Mouse (Mus musculus) frontal cortex, adult (tissue): ENCODE results near the gene Prkg1.

Experiments used
- ATAC-seq: cut with Nextera tagmentation; 2 replicates; pipeline ENCODE4 v1.9.2; 2017; ENCODE audit warnings: mild to moderate bottlenecking, moderate library complexity, mixed read lengths; ENCODE audit not compliant: low TSS enrichment

Prkg1 gene

DNA sequence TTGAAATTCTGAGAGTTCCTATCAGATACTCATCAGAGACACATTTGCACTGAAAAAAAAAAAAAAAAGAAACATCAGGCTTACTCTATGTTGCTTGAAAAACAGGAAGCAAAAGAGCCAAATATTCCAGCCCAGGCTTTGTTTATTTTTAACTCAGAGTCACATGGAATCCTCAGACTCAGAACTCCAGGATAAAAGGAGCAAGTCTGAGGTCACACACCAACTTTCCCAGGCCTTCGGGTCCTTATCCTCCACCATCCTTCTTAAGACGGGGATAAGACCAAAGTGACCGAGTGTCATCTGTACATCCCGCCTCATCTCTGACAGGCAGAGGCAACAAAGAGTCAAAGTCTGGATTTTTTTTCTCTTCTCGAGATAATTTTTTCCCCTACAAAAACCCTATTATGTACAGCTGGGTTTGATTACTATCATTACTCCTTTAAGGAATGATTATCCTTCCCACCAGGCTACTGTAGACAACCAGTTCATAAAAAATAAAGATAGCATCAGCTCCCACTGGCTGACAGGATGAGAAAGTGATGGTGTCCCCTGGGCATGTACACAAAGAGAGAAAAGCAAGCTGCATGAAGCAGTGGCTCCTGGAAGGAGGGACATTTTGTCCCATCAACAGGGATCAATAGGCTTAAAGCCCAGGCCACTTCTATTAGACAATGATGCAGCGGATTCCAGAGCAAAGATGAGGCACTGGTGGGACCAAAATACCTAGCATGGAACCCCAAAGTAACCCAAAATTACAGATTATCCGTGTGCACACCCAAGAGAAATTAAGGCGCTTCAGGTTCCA lies 21.4 kb downstream of the Prkg1 start:
- ATAC-seq: no peak

GRCm38 (mm10) chr19:31714900-31715299 lies 49.9 kb downstream of the Prkg1 start:
- ATAC-seq: no peak

- no peak for ATAC-seq
Observed at GRCm38 (mm10) chr19:31714418-31714817, 50.4 kb downstream of the Prkg1 start.

- ATAC-seq: no peak
Observed at GRCm38 (mm10) chr19:31713321-31713720, 51.5 kb downstream of the Prkg1 start.

GRCm38 (mm10) chr19:31710336-31710735 lies 54.5 kb downstream of the Prkg1 start:
- no peak for ATAC-seq

DNA sequence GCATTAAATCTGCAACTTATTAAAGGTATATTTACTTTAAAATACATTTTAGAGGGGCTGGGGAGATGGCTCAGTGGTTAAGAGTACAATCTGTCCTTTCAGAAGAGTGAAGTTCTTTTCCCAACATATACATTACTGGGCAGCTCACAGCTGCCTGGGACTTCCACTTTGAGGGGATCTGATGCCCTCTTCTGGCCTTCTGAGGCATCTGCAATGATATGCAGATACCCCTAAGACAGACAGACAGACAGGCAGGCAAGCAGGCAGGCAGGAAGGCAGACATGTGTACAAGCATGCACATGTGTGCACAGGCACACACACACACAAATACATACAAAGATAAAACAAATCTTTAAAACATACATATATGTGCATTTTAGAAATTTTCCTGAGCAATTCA lies 60.8 kb downstream of the Prkg1 start:
- ATAC-seq: no peak

- ATAC-seq: no peak
Observed at GRCm38 (mm10) chr19:31698916-31699315, 65.9 kb downstream of the Prkg1 start.

GRCm38 (mm10) chr19:31680821-31681220 lies 84.0 kb downstream of the Prkg1 start:
- peak; percentile 76; the same call in 1 of the 2 replicates for ATAC-seq

DNA sequence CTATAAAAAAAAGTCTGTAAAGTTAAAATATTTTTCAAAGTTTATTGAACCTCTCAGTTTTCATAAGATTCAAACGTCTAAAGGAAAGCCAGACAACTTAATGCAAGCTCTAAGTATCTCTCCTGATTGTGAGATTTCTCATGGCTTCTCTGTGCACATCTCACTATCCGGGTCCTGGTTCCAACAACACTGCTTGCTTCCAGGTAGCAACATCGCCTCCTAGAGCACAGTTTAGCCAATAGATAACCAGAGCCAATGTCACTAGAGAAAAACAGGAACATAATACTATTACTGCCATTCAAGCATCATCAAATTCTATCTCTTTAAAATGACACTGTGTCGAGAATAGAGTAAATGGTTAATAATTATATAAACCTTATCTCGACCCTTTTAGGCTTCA lies 86.5 kb downstream of the Prkg1 start:
- 0 out of 2 replicates have a peak, but pooled peaks have one; percentile 57 for ATAC-seq

GRCm38 (mm10) chr19:31671726-31672125 lies 93.1 kb downstream of the Prkg1 start:
- peak; percentile 92 for ATAC-seq

DNA sequence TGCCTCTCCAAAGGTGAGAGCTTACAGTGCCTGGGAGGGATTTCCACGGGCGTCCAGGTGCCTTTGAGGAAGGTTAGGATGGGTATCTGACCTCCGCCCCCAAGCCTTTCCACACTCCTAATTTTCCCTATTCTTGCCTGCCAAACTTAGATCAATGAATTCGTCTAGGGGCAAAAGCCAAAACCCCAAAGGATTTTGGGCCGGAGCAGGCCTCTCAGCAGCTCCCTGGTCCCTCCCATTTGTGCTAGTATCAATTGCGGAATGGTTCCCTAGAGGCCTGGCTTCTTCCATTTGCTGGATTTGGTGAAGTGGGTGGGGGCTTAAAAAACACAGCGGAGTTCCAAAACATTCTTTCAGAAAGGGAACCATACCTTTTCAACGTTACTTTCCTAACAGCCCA lies 99.8 kb downstream of the Prkg1 start:
- 0 out of 2 replicates have a peak, but pooled peaks have one; percentile 38 for ATAC-seq

DNA sequence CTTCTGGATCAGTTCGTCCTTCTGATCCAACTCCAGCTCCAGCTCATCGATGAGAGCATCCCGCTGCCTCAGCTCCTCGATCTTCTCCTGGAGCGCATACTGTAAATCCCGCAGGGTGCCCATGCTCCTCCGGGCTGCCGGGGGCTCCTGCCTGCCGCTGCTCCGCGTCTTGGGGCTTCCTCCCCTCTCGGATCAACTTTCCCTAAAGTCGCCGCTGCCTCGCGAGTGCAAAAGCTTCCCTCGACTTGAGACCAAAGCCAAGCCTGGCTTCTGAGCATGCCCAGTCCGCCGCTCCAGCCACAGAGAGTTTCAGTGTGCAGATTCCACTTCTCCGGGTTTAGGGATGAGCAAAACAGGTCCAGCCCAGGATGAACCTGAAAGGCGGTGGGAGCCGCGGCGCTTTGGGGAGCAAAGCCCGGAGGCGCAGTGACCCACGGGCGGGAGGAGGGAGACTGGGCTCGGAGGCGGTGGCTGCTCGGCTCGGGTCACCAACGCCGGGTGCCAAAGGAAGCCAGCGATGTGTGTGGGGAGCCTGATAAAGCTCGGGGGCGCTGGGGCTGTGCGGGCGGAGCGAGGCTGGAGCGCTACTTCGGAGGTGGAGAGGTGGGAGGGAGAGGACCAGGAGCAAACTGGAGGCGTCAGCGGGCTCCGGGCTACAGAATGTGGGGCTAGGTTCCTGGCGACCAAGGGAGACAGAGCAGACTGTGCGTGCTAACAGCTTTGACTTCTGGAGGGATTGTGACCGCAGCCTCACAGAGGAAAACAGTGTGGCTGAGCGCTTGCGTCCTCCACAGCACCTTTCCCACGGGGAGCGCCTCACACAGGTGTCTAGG lies 100.5 kb downstream of the Prkg1 start:
- ATAC-seq: peak; percentile 83

DNA sequence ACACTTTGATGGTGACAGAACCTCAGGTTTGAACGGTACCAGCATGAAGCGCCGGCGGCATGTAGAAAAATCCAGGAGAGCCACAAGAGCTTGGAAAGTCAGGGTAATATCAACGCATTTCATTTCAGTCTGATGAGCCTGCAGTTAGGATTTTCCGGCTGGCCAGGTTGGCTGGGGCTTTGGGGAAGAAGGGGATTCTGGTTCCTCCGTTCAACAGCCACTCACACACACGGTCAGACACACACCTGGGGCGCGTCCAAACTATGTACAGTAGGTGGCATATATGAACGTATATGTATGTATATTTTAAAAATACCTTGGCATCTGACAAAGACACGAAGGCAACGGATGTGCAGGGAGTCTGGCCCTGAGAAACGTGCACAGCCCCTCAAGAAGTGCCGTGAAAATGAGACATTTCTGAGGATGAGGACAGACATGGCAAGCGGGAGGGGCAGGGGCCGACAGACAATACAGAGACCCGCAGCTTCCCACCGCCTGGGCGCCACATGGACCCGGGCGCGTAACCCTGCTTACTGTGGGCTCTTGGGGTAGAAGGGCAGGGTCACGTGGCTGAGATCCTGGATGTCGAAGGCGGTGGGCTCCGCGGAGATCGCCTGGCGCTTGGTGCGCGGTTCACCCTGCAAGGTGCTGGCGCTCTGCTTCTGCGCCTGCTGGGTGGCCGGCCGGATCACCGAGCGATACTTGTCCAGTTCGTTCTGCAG lies 101.2 kb downstream of the Prkg1 start:
- peak; percentile 48 for ATAC-seq

DNA sequence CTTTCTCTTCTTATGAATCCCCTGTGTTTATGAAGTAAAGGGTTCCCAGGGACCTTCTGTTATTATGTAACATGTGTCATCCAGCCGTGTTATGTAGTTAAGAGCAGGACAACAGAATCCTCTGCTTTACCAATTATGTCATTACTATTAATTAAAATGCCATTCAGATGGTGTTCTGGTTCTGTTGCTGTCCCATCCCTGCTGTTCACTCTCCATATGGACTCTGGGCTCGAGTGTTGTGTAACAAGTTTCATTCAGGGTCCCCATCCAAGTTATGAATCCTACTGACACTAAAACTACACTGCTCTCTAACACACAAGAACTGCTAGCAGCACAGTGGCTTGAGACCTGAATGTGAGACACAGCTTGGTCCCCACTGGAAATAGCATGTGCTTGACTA lies 102.0 kb downstream of the Prkg1 start:
- no peak for ATAC-seq

DNA sequence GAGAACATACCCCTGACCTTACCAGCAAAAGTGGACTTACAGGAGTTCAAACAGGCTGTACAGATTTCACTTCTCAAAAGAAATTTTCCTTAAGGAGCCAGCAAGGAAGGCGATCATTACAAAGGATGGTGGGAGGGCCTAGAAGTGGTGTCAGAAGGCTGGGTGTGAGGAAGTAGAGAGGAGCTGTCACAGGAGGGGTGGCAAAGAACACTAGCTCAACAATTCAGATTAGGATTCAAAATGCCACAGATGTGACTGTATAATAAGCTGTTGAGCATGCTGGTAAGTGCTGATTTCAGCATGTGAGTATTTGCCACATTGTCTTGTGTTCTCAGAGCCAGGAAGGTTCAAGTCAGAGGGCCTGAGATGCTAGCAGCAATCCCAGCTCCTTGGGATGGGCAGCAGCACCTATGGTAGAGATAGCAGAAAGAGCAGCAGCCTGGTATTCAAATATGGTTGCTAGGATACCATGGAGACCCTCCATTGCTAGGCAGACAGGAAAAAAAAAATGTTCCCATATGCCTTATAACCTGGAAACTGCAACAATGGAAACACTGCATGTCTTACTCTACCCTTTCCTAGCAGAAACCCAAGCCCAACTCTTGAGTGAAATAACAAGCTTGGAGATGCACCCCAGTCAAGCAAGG lies 106.0 kb downstream of the Prkg1 start:
- ATAC-seq: no peak

DNA sequence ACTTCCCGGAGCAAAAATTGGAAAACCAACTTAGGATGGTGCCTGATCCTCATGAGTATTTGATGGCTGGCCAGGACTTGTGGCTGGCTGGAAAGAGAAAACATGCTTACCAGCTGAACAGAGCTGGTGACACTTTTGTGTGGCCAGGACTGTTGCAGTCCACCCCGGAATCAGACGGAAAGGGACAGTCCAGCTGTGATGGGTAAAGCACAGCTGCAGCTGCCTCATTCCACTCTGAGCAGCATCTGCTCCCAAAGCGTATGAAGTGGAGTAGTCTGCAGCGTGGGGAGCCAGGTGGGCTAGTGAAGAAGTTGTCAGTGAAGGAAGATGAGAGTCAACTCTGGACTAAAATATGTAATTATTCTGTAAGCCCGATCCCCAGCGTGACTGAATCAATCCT lies 108.6 kb downstream of the Prkg1 start:
- peak; percentile 44 for ATAC-seq

- peak; percentile 76 for ATAC-seq
Observed at GRCm38 (mm10) chr19:31655826-31656225, 109.0 kb downstream of the Prkg1 start.

- ATAC-seq: peak; percentile 51
Observed at GRCm38 (mm10) chr19:31654022-31654421, 110.8 kb downstream of the Prkg1 start.

- no peak for ATAC-seq
Observed at GRCm38 (mm10) chr19:31650452-31650851, 114.4 kb downstream of the Prkg1 start.

GRCm38 (mm10) chr19:31647492-31647891 lies 117.3 kb downstream of the Prkg1 start:
- ATAC-seq: no peak
